Comparison of ENCODE assay signal across 14 mouse cellular contexts in genomic region chr1:98048218-98048801, GRCm38 (mm10). TPM values are rescaled to one million over a fixed set of nuclear protein-coding genes. Genes with fewer than 3 reads are reported as not detected.
DNase-seq lines count a peak whose midpoint lies in the region; ATAC-seq lines count a peak whose summit lies in the region.
"Had no signal": no experiment of that assay in that cellular context is flagged by ENCODE, and none has a peak within 500 bp of the region (broad histone marks: within the 10 kb centered on the region; RNA-seq: fewer than 3 reads in every experiment).

No protein-coding gene starts in this region.

- ATAC-seq in forebrain, embryonic 11.5 days (replicated peaks; ENCODE audit: low FRiP score), result peak; percentile 37
- peak; percentile 49 for ATAC-seq in forebrain, embryonic 15.5 days (replicated peaks)
- peak; percentile 60 for ATAC-seq in neural tube, embryonic 14.5 days (ENCODE audit: low read depth)

- H3K36me3 ChIP-seq in forebrain, embryonic 11.5 days (ENCODE audit: control insufficient read depth, insufficient read depth, low read length), result no peaks in the 10 kb centered on the region
- no peaks in the 10 kb centered on the region for H3K36me3 ChIP-seq in forebrain, embryonic 10.5 days (replicated peaks)
- H3K36me3 ChIP-seq in forebrain, embryonic 15.5 days, result no peaks in the 10 kb centered on the region
- H3K36me3 ChIP-seq in neural tube, embryonic 14.5 days (ENCODE audit: control insufficient read depth, insufficient read depth, low read length), result no peaks in the 10 kb centered on the region
- H3K36me3 ChIP-seq: limb, embryonic 12.5 days had no signal

- H3K4me3 ChIP-seq in forebrain, embryonic 11.5 days (ENCODE audit: low read depth, low read length), result no peak overlapping the region
- H3K4me3 ChIP-seq in forebrain, embryonic 10.5 days, result no peak overlapping the region
- H3K4me3 ChIP-seq in forebrain, embryonic 15.5 days, result no peak overlapping the region
- H3K4me3 ChIP-seq in neural tube, embryonic 14.5 days (ENCODE audit: low read depth, low read length), result no peak overlapping the region
- H3K4me3 ChIP-seq: limb, embryonic 12.5 days; megakaryocyte, embryonic 14.5 days had no signal

- no peak overlapping the region for H3K27ac ChIP-seq in forebrain, embryonic 11.5 days (ENCODE audit: low read depth, low read length)
- no peak overlapping the region for H3K27ac ChIP-seq in forebrain, embryonic 10.5 days
- H3K27ac ChIP-seq in forebrain, embryonic 15.5 days (replicated peaks), result peak overlapping the region; percentile 72
- H3K27ac ChIP-seq in neural tube, embryonic 14.5 days (ENCODE audit: low read depth, low read length), result peak overlapping the region; percentile 74; the same call in 1 of the 2 replicates
- H3K27ac ChIP-seq: limb, embryonic 12.5 days had no signal

- H3K9ac ChIP-seq in forebrain, embryonic 11.5 days (ENCODE audit: low read length), result no peak overlapping the region
- H3K9ac ChIP-seq in forebrain, embryonic 15.5 days (replicated peaks), result no peak overlapping the region
- H3K9ac ChIP-seq in neural tube, embryonic 14.5 days (replicated peaks; ENCODE audit: low read depth, low read length), result no peak overlapping the region; the same call in 1 of the 2 replicates
- H3K9ac ChIP-seq: limb, embryonic 12.5 days had no signal

- no peak overlapping the region for H3K4me2 ChIP-seq in forebrain, embryonic 11.5 days (ENCODE audit: low read depth, low read length, severe bottlenecking)
- H3K4me2 ChIP-seq in forebrain, embryonic 15.5 days (replicated peaks), result peak overlapping the region; percentile 23; the same call in 1 of the 2 replicates
- peak overlapping the region; percentile 38 for H3K4me2 ChIP-seq in neural tube, embryonic 14.5 days (ENCODE audit: low read depth, low read length)

- no peaks in the 10 kb centered on the region for H3K9me3 ChIP-seq in forebrain, embryonic 11.5 days (ENCODE audit: control insufficient read depth, low read length)
- no peaks in the 10 kb centered on the region for H3K9me3 ChIP-seq in forebrain, embryonic 10.5 days
- no peaks in the 10 kb centered on the region for H3K9me3 ChIP-seq in forebrain, embryonic 15.5 days
- H3K9me3 ChIP-seq in neural tube, embryonic 14.5 days (ENCODE audit: control insufficient read depth, low read length), result no peaks in the 10 kb centered on the region
- H3K9me3 ChIP-seq: limb, embryonic 12.5 days; megakaryocyte, embryonic 14.5 days had no signal

- 16% methylated on average over 5 of the region's 5 CpGs for WGBS in forebrain, embryonic 11.5 days
- WGBS in forebrain, embryonic 10.5 days, result 32% methylated on average over 5 of the region's 5 CpGs
- 9% methylated on average over 5 of the region's 5 CpGs for WGBS in forebrain, embryonic 15.5 days
- 10% methylated on average over 5 of the region's 5 CpGs for WGBS in neural tube, embryonic 14.5 days

- no peaks in the 10 kb centered on the region for H3K27me3 ChIP-seq in forebrain, embryonic 11.5 days (ENCODE audit: control insufficient read depth, insufficient read depth, low read length)
- H3K27me3 ChIP-seq in forebrain, embryonic 10.5 days (ENCODE audit: poor library complexity, severe bottlenecking), result peaks cover 40% of the 10 kb centered on the region
- H3K27me3 ChIP-seq in forebrain, embryonic 15.5 days, result no peaks in the 10 kb centered on the region
- no peaks in the 10 kb centered on the region for H3K27me3 ChIP-seq in neural tube, embryonic 14.5 days (ENCODE audit: control insufficient read depth, insufficient read depth, low read length)
- H3K27me3 ChIP-seq: limb, embryonic 12.5 days; megakaryocyte, embryonic 14.5 days had no signal

- no peak for DNase-seq in forebrain, embryonic 11.5 days (ENCODE audit: low spot score)
- DNase-seq in forebrain, embryonic 10.5 days (ENCODE audit: extremely low spot score, low spot score), result no peak
- DNase-seq in mesoderm, embryonic 11.5 days (ENCODE audit: low read depth, low spot score), result peak; percentile 43
- no peak for DNase-seq in cerebellum, postnatal 36 days
- no peak for DNase-seq in adrenal gland, adult 2 months
- DNase-seq in right cerebral cortex, adult 2 months (ENCODE audit: low spot score in 2 of 2), result no peak
- DNase-seq: heart, adult 11 months; heart, postnatal 14 days; kidney, adult 2 months; lung, adult 2 months had no signal

- H3K4me1 ChIP-seq in forebrain, embryonic 11.5 days (replicated peaks; ENCODE audit: control insufficient read depth, insufficient read depth, low read length), result peaks cover 3% of the 10 kb centered on the region; the same call in 1 of the 2 replicates
- peaks cover 38% of the 10 kb centered on the region for H3K4me1 ChIP-seq in forebrain, embryonic 10.5 days
- H3K4me1 ChIP-seq in forebrain, embryonic 15.5 days, result peaks cover 26% of the 10 kb centered on the region
- H3K4me1 ChIP-seq in neural tube, embryonic 14.5 days (ENCODE audit: control insufficient read depth, insufficient read depth, low read length), result peaks cover 10% of the 10 kb centered on the region

RNA-seq across cellular contexts. Expression of gene Pam, which starts 47.1 kb away (rescaled TPM):
- polyA plus RNA-seq in forebrain, embryonic 11.5 days (2014; fragmentation: Nextera tagmentation; extraction: Ambion mirVana), result 17.4 and 21.5 TPM in 2 replicates
- 13.1 and 13.8 TPM in 2 replicates for polyA plus RNA-seq in forebrain, embryonic 10.5 days (2016; fragmentation: Nextera tagmentation; extraction: Ambion mirVana)
- polyA plus RNA-seq in forebrain, embryonic 15.5 days (2015; fragmentation: Nextera tagmentation; extraction: Ambion mirVana), result 56.1 and 57.9 TPM in 2 replicates
- polyA plus RNA-seq in neural tube, embryonic 14.5 days (2014; fragmentation: Nextera tagmentation; extraction: Ambion mirVana), result 42.6 and 51.5 TPM in 2 replicates
- total RNA-seq in adrenal gland, adult 2 months (2021), result 100 to 1,000 TPM; 262 to 484 TPM
- polyA plus RNA-seq in adrenal gland, adult 2 months (2012; rRNA removed), result 535 and 733 TPM in 2 replicates

Comparison
In these comparisons a context has a peak if more than half of its experiments do, and no peak if none do; other contexts are left out.
1. H3K27ac ChIP-seq: peak in forebrain, embryonic 15.5 days (single experiment) and neural tube, embryonic 14.5 days (single experiment); none in forebrain, embryonic 11.5 days (single experiment) and forebrain, embryonic 10.5 days (single experiment).
2. Peak in every context shown above with its lines, with median percentiles within 50 percentile points of each other: ATAC-seq.